Comparison of ENCODE assay signal across 9 mouse cellular contexts in the genomic region with DNA sequence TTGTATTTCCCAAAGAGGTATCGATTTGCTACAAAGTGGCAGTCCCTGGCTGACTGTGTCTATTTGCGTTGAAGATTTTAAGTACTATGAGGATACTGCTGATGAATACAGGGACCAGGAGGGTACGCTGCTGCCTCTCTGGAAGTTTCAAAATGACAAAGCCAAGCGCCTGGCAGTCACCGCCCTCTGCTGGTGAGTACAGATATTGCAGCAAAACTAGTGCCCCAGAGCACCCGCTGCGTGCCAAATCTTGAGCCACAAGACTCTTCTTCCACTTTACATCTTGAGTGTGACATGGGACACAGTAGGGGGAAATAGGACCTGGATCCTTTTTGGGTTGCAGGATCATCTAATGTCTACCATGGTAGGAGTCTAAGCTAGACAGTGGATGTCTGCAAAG. TPM values are rescaled to one million over a fixed set of nuclear protein-coding genes. Genes with fewer than 3 reads are reported as not detected.
A peak's percentile ranks its signal among the peaks of the same experiment; 100 is the strongest.
DNase-seq lines count a peak whose midpoint lies in the region; ATAC-seq lines count a peak whose summit lies in the region.
"Had no signal": no experiment of that assay in that cellular context is flagged by ENCODE, and none has a peak within 500 bp of the region (broad histone marks: within the 10 kb centered on the region; RNA-seq: fewer than 3 reads in every experiment).

No protein-coding gene starts in this region.

- H3K9me3 ChIP-seq in forebrain, embryonic 11.5 days (ENCODE audit: control insufficient read depth, low read length), result no peaks in the 10 kb centered on the region
- no peaks in the 10 kb centered on the region for H3K9me3 ChIP-seq in forebrain, embryonic 12.5 days
- H3K9me3 ChIP-seq in midbrain, embryonic 15.5 days, result no peaks in the 10 kb centered on the region

- intact Hi-C loops in left cerebral cortex, postnatal 14 days (cut with DNase I), result loop anchor here (1.0 to 5.0 kb wide), 4 partner anchors 38 to 147 kb away; a partner anchor contains a TSS

- H3K27ac ChIP-seq in forebrain, embryonic 11.5 days (ENCODE audit: low read depth, low read length), result no peak overlapping the region
- H3K27ac ChIP-seq in forebrain, embryonic 12.5 days, result no peak overlapping the region
- H3K27ac ChIP-seq in midbrain, embryonic 15.5 days, result peak overlapping the region; percentile 27; the same call in 1 of the 2 replicates

- no peaks in the 10 kb centered on the region for H3K27me3 ChIP-seq in forebrain, embryonic 11.5 days (ENCODE audit: control insufficient read depth, insufficient read depth, low read length)
- peaks cover 21% of the 10 kb centered on the region for H3K27me3 ChIP-seq in forebrain, embryonic 12.5 days
- 0 out of 2 replicates have a peak, but pooled peaks cover 2% of the 10 kb centered on the region for H3K27me3 ChIP-seq in midbrain, embryonic 15.5 days (replicated peaks)

- DNase-seq in forebrain, embryonic 11.5 days (ENCODE audit: low spot score), result peak; percentile 88
- peak; percentile 30 for DNase-seq in c-Kit-positive CD71-positive TER-119-negative erythroid progenitor cells, embryonic 14.5 days (ENCODE audit: low read depth)
- DNase-seq in frontal cortex, adult 2 months (ENCODE audit: extremely low spot score in 1 of 2, low spot score in 1 of 2), result peak; percentile 64 to 94
- peak; percentile 52 for DNase-seq in hindlimb bud, embryonic 11.5 days (ENCODE audit: extremely low spot score, low read depth, low spot score)
- DNase-seq in left cerebral cortex, postnatal 14 days (ENCODE audit: low spot score in 2 of 2), result peak; percentile 91
- DNase-seq in spleen, adult 18-20 months, result peak; percentile 18 to 69

- H3K4me2 ChIP-seq in forebrain, embryonic 11.5 days (ENCODE audit: low read depth, low read length, severe bottlenecking), result no peak overlapping the region
- no peak overlapping the region for H3K4me2 ChIP-seq in forebrain, embryonic 12.5 days
- no peak overlapping the region for H3K4me2 ChIP-seq in midbrain, embryonic 15.5 days

- H3K9ac ChIP-seq in forebrain, embryonic 11.5 days (ENCODE audit: low read length), result no peak overlapping the region
- H3K9ac ChIP-seq in forebrain, embryonic 12.5 days, result no peak overlapping the region
- H3K9ac ChIP-seq in midbrain, embryonic 15.5 days, result no peak overlapping the region

- H3K4me3 ChIP-seq in forebrain, embryonic 11.5 days (ENCODE audit: low read depth, low read length), result no peak overlapping the region
- no peak overlapping the region for H3K4me3 ChIP-seq in forebrain, embryonic 12.5 days (replicated peaks)
- no peak overlapping the region for H3K4me3 ChIP-seq in midbrain, embryonic 15.5 days
- H3K4me3 ChIP-seq: myocyte had no signal

- H3K4me1 ChIP-seq in forebrain, embryonic 11.5 days (replicated peaks; ENCODE audit: control insufficient read depth, insufficient read depth, low read length), result peaks cover 18% of the 10 kb centered on the region
- H3K4me1 ChIP-seq in forebrain, embryonic 12.5 days, result peaks cover 77% of the 10 kb centered on the region
- peaks cover 53% of the 10 kb centered on the region for H3K4me1 ChIP-seq in midbrain, embryonic 15.5 days

- no peaks in the 10 kb centered on the region for H3K36me3 ChIP-seq in forebrain, embryonic 11.5 days (ENCODE audit: control insufficient read depth, insufficient read depth, low read length)
- H3K36me3 ChIP-seq in forebrain, embryonic 12.5 days (replicated peaks), result no peaks in the 10 kb centered on the region
- H3K36me3 ChIP-seq in midbrain, embryonic 15.5 days (replicated peaks), result no peaks in the 10 kb centered on the region

- WGBS in forebrain, embryonic 11.5 days, result 10% methylated on average over 7 of the region's 7 CpGs
- WGBS in forebrain, embryonic 12.5 days, result 7% methylated on average over 7 of the region's 7 CpGs
- 5% methylated on average over 7 of the region's 7 CpGs for WGBS in midbrain, embryonic 15.5 days

- no peak for ATAC-seq in forebrain, embryonic 11.5 days (replicated peaks; ENCODE audit: low FRiP score)
- no peak for ATAC-seq in forebrain, embryonic 12.5 days (ENCODE audit: low FRiP score)
- no peak for ATAC-seq in midbrain, embryonic 15.5 days (replicated peaks)

RNA-seq across cellular contexts. Expression of a gene that starts 26.0 kb away (rescaled TPM):
- polyA plus RNA-seq in forebrain, embryonic 11.5 days (2014; fragmentation: Nextera tagmentation; extraction: Ambion mirVana), result 28.1 and 34.5 TPM in 2 replicates
- polyA plus RNA-seq in forebrain, embryonic 12.5 days (2016; fragmentation: Nextera tagmentation; extraction: Ambion mirVana), result 43.2 and 44.7 TPM in 2 replicates
- 111 and 117 TPM in 2 replicates for polyA plus RNA-seq in frontal cortex, adult 2 months (2012; rRNA removed)
- total RNA-seq in left cerebral cortex, postnatal 14 days (2021), result 10 to 100 TPM; 54.7 to 60.3 TPM
- polyA plus RNA-seq in midbrain, embryonic 15.5 days (2015; fragmentation: Nextera tagmentation; extraction: Ambion mirVana), result 121 and 122 TPM in 2 replicates

RNA-seq across cellular contexts. Expression of a gene that starts 44.6 kb away (rescaled TPM):
- 1.2 and 1.9 TPM in 2 replicates for polyA plus RNA-seq in forebrain, embryonic 11.5 days (2014; fragmentation: Nextera tagmentation; extraction: Ambion mirVana)
- polyA plus RNA-seq in forebrain, embryonic 12.5 days (2016; fragmentation: Nextera tagmentation; extraction: Ambion mirVana), result 1.5 TPM in 2 replicates
- polyA plus RNA-seq in frontal cortex, adult 2 months (2012; rRNA removed), result 11.9 and 13.4 TPM in 2 replicates
- total RNA-seq in left cerebral cortex, postnatal 14 days (2021), result 1 to 10 TPM; 5.6 to 8.6 TPM
- 3.3 and 3.5 TPM in 2 replicates for polyA plus RNA-seq in midbrain, embryonic 15.5 days (2015; fragmentation: Nextera tagmentation; extraction: Ambion mirVana)

RNA-seq across cellular contexts. Expression of a gene that starts 44.8 kb away (rescaled TPM):
- 6.2 and 6.7 TPM in 2 replicates for polyA plus RNA-seq in forebrain, embryonic 11.5 days (2014; fragmentation: Nextera tagmentation; extraction: Ambion mirVana)
- 9.3 and 10.1 TPM in 2 replicates for polyA plus RNA-seq in forebrain, embryonic 12.5 days (2016; fragmentation: Nextera tagmentation; extraction: Ambion mirVana)
- polyA plus RNA-seq in frontal cortex, adult 2 months (2012; rRNA removed), result 161 and 180 TPM in 2 replicates
- total RNA-seq in left cerebral cortex, postnatal 14 days (2021), result 100 to 1,000 TPM; 204 to 210 TPM
- polyA plus RNA-seq in midbrain, embryonic 15.5 days (2015; fragmentation: Nextera tagmentation; extraction: Ambion mirVana), result 16.8 and 18.3 TPM in 2 replicates

Comparison
In these comparisons a context has a peak if more than half of its experiments do, and no peak if none do; other contexts are left out.
1. DNase-seq: peak in every context shown above with its lines; median percentile 91 in left cerebral cortex, postnatal 14 days; 88 in forebrain, embryonic 11.5 days; 79 in frontal cortex, adult 2 months; 52 in hindlimb bud, embryonic 11.5 days; 44 in spleen, adult 18-20 months; 30 in c-Kit-positive CD71-positive TER-119-negative erythroid progenitor cells, embryonic 14.5 days.